Mouse (Mus musculus) erythroblast, embryonic 14.5 days (primary cell): ENCODE data around the gene Ppm1h.

Source experiments
- GATA1 ChIP-seq: IDR thresholded peaks from 2 replicates; pipeline ENCODE4 v1.6.1; 2012; ENCODE audit warnings: low read length, inconsistent platforms, mixed read lengths
- TAL1 ChIP-seq: IDR thresholded peaks from 3 replicates; pipeline ENCODE4 v1.6.1; 2012; ENCODE audit warnings: low read length, inconsistent platforms, mixed read lengths

DNA sequence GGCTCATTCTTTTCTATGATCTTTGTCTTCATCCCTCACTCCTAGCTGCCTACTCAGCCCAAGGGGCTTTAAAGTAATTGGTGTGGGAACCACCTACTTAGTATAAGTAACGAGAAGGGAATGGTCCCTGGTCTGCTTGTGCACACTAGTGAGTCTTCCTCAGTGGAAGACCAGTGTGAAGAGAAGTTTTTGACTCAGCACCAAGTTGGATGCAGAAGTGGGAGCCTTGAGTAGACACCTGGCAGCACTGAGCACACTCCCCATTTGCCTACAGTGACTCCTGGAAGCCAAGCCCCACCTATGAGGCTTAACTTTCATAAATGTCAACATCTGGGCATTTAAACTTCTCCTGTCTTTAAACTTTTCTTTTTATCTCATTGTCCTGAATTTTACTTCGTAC is 81.2 kb downstream of the Ppm1h start:
- TF ChIP-seq GATA1 (no peak), TAL1 (no peak)
